Mouse (Mus musculus) frontal cortex, postnatal 10 days (tissue): ENCODE data around the gene Clcf1.
A peak's percentile ranks its signal among the peaks of the same experiment; 100 is the strongest.

Source experiments
- DNase-seq, 2 experiments: peaks; one replicate each; pipeline ENCODE4 v3.0.0; 2022; ENCODE audit warnings: low spot score in 2 of 2, mixed read lengths in 1 of 2

Gene Clcf1

GRCm38 (mm10) chr19:4217855-4218254 is 3.8 kb downstream of the Clcf1 start:
- DNase-seq: no peak

DNA sequence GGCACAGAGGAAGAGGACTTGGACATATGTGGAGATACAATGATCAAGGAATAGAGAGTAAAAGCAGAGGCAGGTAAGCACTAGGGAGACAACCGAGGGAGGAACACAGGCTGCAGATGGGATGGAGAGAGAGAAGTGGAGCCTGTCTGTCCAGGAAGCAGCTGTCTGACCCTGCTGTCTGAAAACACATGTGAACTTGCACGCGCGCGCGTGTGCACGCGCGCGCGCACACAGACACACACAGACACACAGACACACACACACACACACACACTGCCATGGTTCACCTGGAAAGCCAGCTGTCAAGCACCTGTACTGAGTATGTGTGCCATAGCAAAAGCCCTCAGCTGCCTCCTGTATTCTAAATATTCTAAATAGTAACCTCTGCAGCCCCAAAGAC is 4.3 kb downstream of the Clcf1 start:
- no peak for DNase-seq

DNA sequence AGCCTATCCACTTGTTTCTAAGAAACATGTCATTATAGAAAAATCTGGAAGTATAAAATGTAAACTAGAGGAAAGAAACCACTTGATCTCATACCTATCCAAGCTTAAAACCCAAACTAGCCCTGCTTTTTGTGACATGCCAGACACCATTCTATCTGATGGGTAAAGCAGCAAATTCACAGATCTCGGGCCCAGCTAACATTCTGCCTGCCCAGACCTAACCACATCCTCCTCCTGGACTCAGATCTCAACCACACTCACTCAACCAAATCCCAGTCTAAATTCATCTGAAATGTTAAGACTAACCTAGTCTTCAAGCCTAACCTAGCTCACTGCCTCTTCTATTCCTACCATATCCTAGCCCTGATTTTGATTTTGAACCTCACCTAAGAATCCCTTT is 4.7 kb downstream of the Clcf1 start:
- no peak for DNase-seq

- DNase-seq: no peak
Measured at GRCm38 (mm10) chr19:4219943-4220342, 5.9 kb downstream of the Clcf1 start.

DNA sequence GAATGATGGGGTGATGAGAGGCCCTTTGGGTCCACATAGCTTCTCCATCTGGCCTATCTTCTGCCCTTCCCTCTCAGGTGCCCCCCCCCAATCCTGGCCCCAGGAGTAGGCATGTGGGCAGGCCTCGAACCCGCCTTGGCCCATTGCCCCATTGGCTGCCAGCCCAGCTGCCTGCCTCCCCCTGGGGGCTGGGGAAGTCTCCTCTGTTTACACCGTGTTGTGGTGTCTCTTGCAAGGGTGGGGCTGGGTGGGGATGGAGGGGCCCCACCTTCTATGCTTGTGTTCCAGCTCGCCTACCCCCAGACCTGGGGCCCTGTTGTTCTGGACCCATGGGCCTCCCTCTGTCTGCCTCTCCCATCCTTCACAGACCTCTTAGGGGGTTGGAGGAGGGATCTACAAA is 6.4 kb downstream of the Clcf1 start:
- DNase-seq: no peak

DNA sequence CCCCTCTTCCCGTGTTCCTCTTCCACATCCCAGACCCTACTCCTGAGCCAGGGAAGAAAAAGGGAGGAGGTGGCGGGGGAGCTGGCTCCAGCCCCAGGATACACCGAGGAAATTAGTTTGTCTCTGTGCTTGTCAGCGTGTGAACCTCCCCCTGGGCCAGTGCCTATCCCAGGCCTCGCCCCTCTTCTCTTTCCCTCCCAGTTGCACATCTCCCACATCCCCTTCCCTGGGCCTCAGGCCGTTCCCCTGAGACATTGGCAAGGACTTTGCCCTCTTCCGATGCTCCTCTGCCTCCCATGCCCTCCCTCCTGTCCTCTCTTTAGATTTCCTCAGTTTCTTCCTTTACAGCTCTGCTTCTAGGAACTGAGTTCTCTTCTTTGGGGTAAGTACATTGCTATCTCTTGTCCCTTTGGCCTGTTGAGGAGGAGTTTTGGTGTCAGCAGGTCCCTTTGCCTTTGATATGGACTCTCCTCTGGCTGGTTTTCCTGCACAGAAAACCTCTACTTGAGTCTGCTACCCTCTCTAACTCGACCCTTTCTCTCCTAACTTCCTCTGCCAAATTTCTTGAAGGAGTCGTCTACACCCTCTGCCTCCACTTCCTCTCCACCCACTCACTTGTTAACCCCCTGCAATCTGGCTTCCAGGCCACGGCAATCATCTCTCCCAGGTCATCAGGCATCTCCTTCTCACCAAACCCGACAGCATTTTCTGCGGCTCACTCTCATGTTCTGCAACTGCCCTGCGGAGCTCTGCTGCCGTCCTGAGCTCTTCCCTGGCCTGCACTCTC is 7.1 kb downstream of the Clcf1 start:
- no peak for DNase-seq

- no peak for DNase-seq
Measured at GRCm38 (mm10) chr19:4222165-4222564, 8.1 kb downstream of the Clcf1 start.

- no peak for DNase-seq
Measured at GRCm38 (mm10) chr19:4226779-4227178, 12.7 kb downstream of the Clcf1 start.

DNA sequence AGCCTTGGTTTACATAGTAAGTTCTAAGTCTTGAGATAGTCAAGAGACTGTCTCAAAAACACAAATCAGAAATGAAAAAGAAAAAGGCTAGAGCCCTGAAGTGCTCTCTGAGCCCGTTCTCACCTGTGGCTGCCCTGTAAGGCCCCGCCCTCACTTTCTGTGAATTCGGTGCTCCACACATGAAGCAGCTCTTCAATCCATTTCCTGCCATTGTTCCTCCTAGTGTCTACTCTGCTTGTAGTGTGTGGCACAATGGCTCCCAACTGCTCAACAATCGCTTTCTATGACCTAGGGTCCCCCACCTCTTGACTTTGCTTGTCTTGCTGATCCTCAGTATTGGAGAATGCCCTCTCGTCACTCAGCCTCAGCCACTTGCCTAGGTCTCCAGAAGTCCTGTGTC is 13.4 kb downstream of the Clcf1 start:
- no peak for DNase-seq

GRCm38 (mm10) chr19:4227894-4228678 is 14.0 kb downstream of the Clcf1 start:
- peak in 1 of 2 experiments; percentile 74 for DNase-seq

DNA sequence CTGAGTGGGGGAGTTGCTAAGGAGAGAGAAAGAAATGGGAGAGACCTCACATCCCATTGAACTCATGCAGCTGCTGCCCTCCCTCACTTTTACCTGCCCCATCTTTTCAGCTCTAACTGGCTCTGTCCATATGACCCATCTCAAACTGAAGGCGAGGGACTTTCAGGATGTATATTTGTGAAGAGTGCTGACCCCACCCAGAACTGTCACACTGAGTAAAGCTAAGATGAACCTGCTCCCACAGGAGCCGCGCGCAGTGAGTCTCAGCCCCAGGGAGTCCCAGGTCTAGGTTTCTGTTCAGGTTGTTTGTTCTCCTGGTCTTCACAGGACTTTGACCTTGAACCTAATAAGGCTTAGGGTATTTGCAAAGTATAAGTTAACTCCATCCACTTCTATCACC is 14.9 kb downstream of the Clcf1 start:
- no peak for DNase-seq

GRCm38 (mm10) chr19:4229451-4230076 is 15.5 kb downstream of the Clcf1 start:
- DNase-seq: no peak

GRCm38 (mm10) chr19:4230415-4230814 is 16.4 kb downstream of the Clcf1 start:
- DNase-seq: no peak

DNA sequence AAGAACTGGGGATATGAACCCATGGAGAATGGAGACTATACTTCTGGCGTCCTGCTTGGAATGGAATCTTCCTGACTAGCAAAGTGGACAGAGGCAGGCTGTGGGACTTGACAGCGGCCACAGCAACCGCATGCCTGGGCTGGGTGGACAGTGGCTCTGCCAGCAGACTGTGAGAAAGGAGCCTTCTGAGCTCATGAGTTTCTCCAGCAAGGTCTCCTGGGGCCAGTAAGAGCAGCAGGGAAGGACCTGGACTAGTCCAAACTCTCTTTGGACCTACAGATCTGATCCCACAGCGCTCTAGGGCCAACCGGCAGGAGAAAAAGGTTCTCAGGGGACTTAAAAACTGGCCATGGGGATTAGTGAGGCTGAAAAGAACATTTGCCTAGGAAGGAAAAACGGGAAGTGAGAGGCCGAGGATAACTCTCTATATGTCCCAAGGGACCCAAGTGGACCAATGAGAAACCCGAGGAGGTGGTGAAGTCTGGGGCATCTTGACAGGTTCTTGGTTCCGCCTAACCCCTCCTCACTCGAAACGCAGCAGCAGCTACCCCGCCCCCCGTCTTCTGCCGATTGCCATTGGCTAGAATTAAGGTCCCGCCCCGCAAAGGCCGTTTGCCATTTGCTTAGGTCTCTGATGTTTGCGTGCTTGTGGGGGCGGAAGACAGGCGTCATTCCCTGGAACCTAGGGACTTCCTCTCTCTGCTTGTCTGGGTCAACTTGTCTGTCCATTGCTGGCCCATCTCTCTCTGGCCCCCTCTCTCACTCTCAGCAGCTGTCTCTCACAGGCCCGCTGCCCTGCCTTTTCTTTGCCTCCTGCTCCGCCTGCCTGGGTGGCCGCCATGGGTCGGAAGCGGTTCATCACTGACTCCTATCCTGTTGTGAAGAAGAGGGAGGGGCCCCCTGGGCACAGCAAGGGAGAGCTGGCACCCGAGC is 17.5 kb downstream of the Clcf1 start, which contains the start of gene Pold4:
Pold4 (plus strand) TSS at position 647 of the 933 bp plus-strand sequence.
- DNase-seq: peak; percentile 95 to 96

DNA sequence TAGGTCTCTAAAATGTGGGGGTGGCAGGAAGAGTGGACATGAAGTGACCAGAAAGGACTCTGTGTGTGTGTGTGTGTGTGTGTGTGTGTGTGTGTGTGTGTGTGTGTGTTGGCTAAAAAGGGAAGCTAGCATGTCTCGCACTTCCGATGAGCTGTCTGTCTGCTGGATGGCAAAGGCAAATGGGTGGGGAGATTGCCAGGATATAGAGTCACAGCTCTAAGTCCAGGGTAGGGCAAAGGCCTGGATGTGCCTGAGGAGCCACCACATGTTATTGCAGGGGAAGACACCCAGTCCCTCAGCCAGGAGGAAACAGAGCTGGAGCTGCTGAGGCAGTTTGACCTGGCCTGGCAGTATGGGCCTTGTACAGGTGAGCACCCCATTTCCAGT is 18.1 kb downstream of the Clcf1 start:
- peak in 1 of 2 experiments; percentile 56 for DNase-seq

DNA sequence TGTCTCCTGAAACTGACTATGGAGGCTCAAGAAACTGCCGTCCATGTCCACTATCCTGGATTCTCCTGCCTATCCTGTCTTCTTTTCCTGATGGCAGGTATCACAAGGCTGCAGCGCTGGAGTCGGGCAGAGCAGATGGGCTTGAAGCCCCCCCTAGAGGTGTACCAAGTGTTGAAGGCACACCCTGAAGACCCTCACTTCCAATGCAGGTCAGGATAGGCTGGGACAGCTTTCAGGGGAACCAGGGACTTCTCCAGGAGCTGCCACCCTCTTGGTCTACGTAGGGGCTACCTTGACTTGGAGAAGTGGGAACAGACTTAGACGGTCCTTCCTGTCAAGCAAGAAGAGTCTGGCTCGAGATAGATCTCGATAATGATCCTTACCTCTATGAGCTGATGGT is 18.6 kb downstream of the Clcf1 start:
- DNase-seq: no peak

GRCm38 (mm10) chr19:4234548-4234947 is 20.5 kb downstream of the Clcf1 start:
- no peak for DNase-seq

- DNase-seq: no peak
Measured at GRCm38 (mm10) chr19:4240247-4240668, 26.2 kb downstream of the Clcf1 start.

- no peak for DNase-seq
Measured at GRCm38 (mm10) chr19:4242416-4242815, 28.4 kb downstream of the Clcf1 start.

- no peak for DNase-seq
Measured at GRCm38 (mm10) chr19:4244775-4245174, 30.7 kb downstream of the Clcf1 start.

- DNase-seq: no peak
Measured at GRCm38 (mm10) chr19:4247010-4247409, 33.0 kb downstream of the Clcf1 start.
